Mouse (Mus musculus): Measurements from ENCODE around the gene Sult4a1. TPM values are rescaled to one million over a fixed set of nuclear protein-coding genes. Genes with fewer than 3 reads are reported as not detected.

The Sult4a1 gene
- 1 to 10 TPM; 6.0 to 10.0 TPM for total RNA-seq (2021)
- long read RNA-seq, experiment 1, transcript Sult4a1-201 (7 exons, 2,383 nt): major isoform, 10 of 12 reads
- long read RNA-seq, experiment 1, partial matches to known transcripts: 1 of 12 reads
- long read RNA-seq, experiment 1, other reads (novel, unspliced or antisense): 1 of 12 reads
- long read RNA-seq, experiment 2, transcript Sult4a1-201 (7 exons, 2,383 nt): major isoform, 25 of 33 reads
- long read RNA-seq, experiment 2, transcript Sult4a1-202 (8 exons, 1,319 nt): minor isoform, 5 of 33 reads
- long read RNA-seq, experiment 2, partial matches to known transcripts: 3 of 33 reads
- long read RNA-seq, experiment 2, other reads (novel, unspliced or antisense): 0 of 33 reads

- no peak for DNase-seq (ENCODE audit: low spot score in 2 of 2)
Observed at GRCm38 (mm10) chr15:84105105-84105923, at the start of gene Sult4a1. TSS of gene Sult4a1 (minus strand) at chr15:84105754.

- no peak for DNase-seq (ENCODE audit: low spot score in 2 of 2)
Observed at GRCm38 (mm10) chr15:84140929-84141328, 35.4 kb upstream of the Sult4a1 start.

- DNase-seq (ENCODE audit: low spot score in 2 of 2): no peak
Observed at GRCm38 (mm10) chr15:84140109-84140508, 34.6 kb upstream of the Sult4a1 start.

GRCm38 (mm10) chr15:84139592-84140005 is 34.0 kb upstream of the Sult4a1 start:
- no peak for DNase-seq (ENCODE audit: low spot score in 2 of 2)

GRCm38 (mm10) chr15:84136473-84137415 is 31.2 kb upstream of the Sult4a1 start:
- DNase-seq (ENCODE audit: low spot score in 2 of 2): no peak

GRCm38 (mm10) chr15:84135472-84135871 is 29.9 kb upstream of the Sult4a1 start:
- DNase-seq (ENCODE audit: low spot score in 2 of 2): no peak

GRCm38 (mm10) chr15:84133440-84133839 is 27.9 kb upstream of the Sult4a1 start:
- DNase-seq (ENCODE audit: low spot score in 2 of 2): no peak

GRCm38 (mm10) chr15:84131971-84132370 is 26.4 kb upstream of the Sult4a1 start:
- DNase-seq (ENCODE audit: low spot score in 2 of 2): no peak

- DNase-seq (ENCODE audit: low spot score in 2 of 2): no peak
Observed at GRCm38 (mm10) chr15:84131096-84131786, 25.7 kb upstream of the Sult4a1 start.

GRCm38 (mm10) chr15:84126871-84127270 is 21.3 kb upstream of the Sult4a1 start:
- no peak for DNase-seq (ENCODE audit: low spot score in 2 of 2)

- DNase-seq (ENCODE audit: low spot score in 2 of 2): no peak
Observed at GRCm38 (mm10) chr15:84126447-84126846, 20.9 kb upstream of the Sult4a1 start.

- no peak for DNase-seq (ENCODE audit: low spot score in 2 of 2)
Observed at GRCm38 (mm10) chr15:84124086-84124485, 18.5 kb upstream of the Sult4a1 start.

- DNase-seq (ENCODE audit: low spot score in 2 of 2): no peak
Observed at GRCm38 (mm10) chr15:84123075-84123474, 17.5 kb upstream of the Sult4a1 start, which contains the start of gene Pnpla5. TSS of gene Pnpla5 (minus strand) at chr15:84123175.

- no peak for DNase-seq (ENCODE audit: low spot score in 2 of 2)
Observed at GRCm38 (mm10) chr15:84121036-84121435, 15.5 kb upstream of the Sult4a1 start.

GRCm38 (mm10) chr15:84120612-84121011 is 15.1 kb upstream of the Sult4a1 start:
- no peak for DNase-seq (ENCODE audit: low spot score in 2 of 2)

- no peak for DNase-seq (ENCODE audit: low spot score in 2 of 2)
Observed at GRCm38 (mm10) chr15:84116466-84116865, 10.9 kb upstream of the Sult4a1 start.

GRCm38 (mm10) chr15:84115727-84116126 is 10.2 kb upstream of the Sult4a1 start:
- DNase-seq (ENCODE audit: low spot score in 2 of 2): no peak

GRCm38 (mm10) chr15:84113873-84114272 is 8.3 kb upstream of the Sult4a1 start:
- no peak for DNase-seq (ENCODE audit: low spot score in 2 of 2)

GRCm38 (mm10) chr15:84108899-84109298 is 3.3 kb upstream of the Sult4a1 start:
- peak in 1 of 2 experiments; percentile 19 for DNase-seq (ENCODE audit: low spot score in 2 of 2)

- DNase-seq (ENCODE audit: low spot score in 2 of 2): no peak
Observed at GRCm38 (mm10) chr15:84105924-84106500, 458 bp upstream of the Sult4a1 start.
